Mouse (Mus musculus): ENCODE measurements at regions not wholly inside any gene's neighbourhood (a gene's known extent, or its start where the extent isn't known, plus 50 kb on each side); places are given as distances from the start of the nearest gene placed in this dataset.

- Histone ChIP-seq H3K9me3 (ENCODE audit: control insufficient read depth, insufficient read depth, low read depth, low read length) (no peaks in the 10 kb centered on the region), H3K9ac (ENCODE audit: insufficient read depth, low read depth, low read length, poor library complexity, severe bottlenecking) (no peak overlapping the region), H3K27ac (ENCODE audit: insufficient read depth, low read depth, low read length, poor library complexity, severe bottlenecking) (no peak overlapping the region), H3K36me3 (ENCODE audit: control insufficient read depth, insufficient read depth, low read length, poor library complexity, severe bottlenecking) (no peaks in the 10 kb centered on the region), H3K4me1 (ENCODE audit: control insufficient read depth in 2 of 2, insufficient read depth in 2 of 2, low read length in 2 of 2, poor library complexity in 1 of 2) (no peaks in the 10 kb centered on the region), H3K4me3 (ENCODE audit: insufficient read depth in 1 of 2, low read depth in 1 of 2, low read length in 2 of 2, poor library complexity in 1 of 2, severe bottlenecking in 1 of 2) (no peak overlapping the region)
- in situ Hi-C loops (cut with MboI; ENCODE audit: low sequenced_read_pairs in 2 of 2, unreplicated experiment in 2 of 2), result no loop called here
- TF ChIP-seq ZNF384 (IDR thresholded peaks at IDR 0.05; ENCODE audit: low read depth, low read length) (no peak), MAFK (IDR thresholded peaks at IDR 0.05; ENCODE audit: insufficient read depth, low read depth, low read length) (no peak), ZC3H11A (IDR thresholded peaks at IDR 0.05; ENCODE audit: borderline replicate concordance, low read depth, low read length) (no peak)
- DNase-seq (ENCODE audit: low read depth, low spot score), result no peak
These were observed 170.5 kb downstream of the Nr4a2 start for GRCm38 (mm10) chr2:56953337-56953736.

GRCm38 (mm10) chr2:56912531-56912930 is 211.3 kb downstream of the Nr4a2 start:
- Histone ChIP-seq H3K36me3 (ENCODE audit: control insufficient read depth, insufficient read depth, low read length, poor library complexity, severe bottlenecking) (no peaks in the 10 kb centered on the region), H3K4me1 (ENCODE audit: control insufficient read depth in 2 of 2, insufficient read depth in 2 of 2, low read length in 2 of 2, poor library complexity in 1 of 2) (no peaks in the 10 kb centered on the region), H3K4me3 (ENCODE audit: insufficient read depth in 1 of 2, low read depth in 1 of 2, low read length in 2 of 2, poor library complexity in 1 of 2, severe bottlenecking in 1 of 2) (no peak overlapping the region), H3K9me3 (ENCODE audit: control insufficient read depth, insufficient read depth, low read depth, low read length) (no peaks in the 10 kb centered on the region), H3K27ac (ENCODE audit: insufficient read depth, low read depth, low read length, poor library complexity, severe bottlenecking) (no peak overlapping the region), H3K9ac (ENCODE audit: insufficient read depth, low read depth, low read length, poor library complexity, severe bottlenecking) (no peak overlapping the region)
- in situ Hi-C loops (cut with MboI; ENCODE audit: low sequenced_read_pairs in 2 of 2, unreplicated experiment in 2 of 2), result no loop called here
- TF ChIP-seq MAFK (IDR thresholded peaks at IDR 0.05; ENCODE audit: insufficient read depth, low read depth, low read length), result no peak
- TF ChIP-seq ZC3H11A (IDR thresholded peaks at IDR 0.05; ENCODE audit: borderline replicate concordance, low read depth, low read length), result no peak
- no peak for TF ChIP-seq ZNF384 (IDR thresholded peaks at IDR 0.05; ENCODE audit: low read depth, low read length)
- TF ChIP-seq CHD2 (IDR thresholded peaks at IDR 0.05; ENCODE audit: low read depth, low read length), result no peak
- TF ChIP-seq HCFC1 (IDR thresholded peaks at IDR 0.05; ENCODE audit: borderline replicate concordance, insufficient read depth, low read length), result no peak
- DNase-seq (ENCODE audit: low read depth, low spot score), result no peak

GRCm38 (mm10) chr2:56909096-56909865 is 214.5 kb downstream of the Nr4a2 start:
- Histone ChIP-seq H3K9me3 (ENCODE audit: control insufficient read depth, insufficient read depth, low read depth, low read length) (no peaks in the 10 kb centered on the region), H3K4me1 (ENCODE audit: control insufficient read depth in 2 of 2, insufficient read depth in 2 of 2, low read length in 2 of 2, poor library complexity in 1 of 2) (no peaks in the 10 kb centered on the region), H3K27ac (ENCODE audit: insufficient read depth, low read depth, low read length, poor library complexity, severe bottlenecking) (no peak overlapping the region), H3K36me3 (ENCODE audit: control insufficient read depth, insufficient read depth, low read length, poor library complexity, severe bottlenecking) (no peaks in the 10 kb centered on the region), H3K9ac (ENCODE audit: insufficient read depth, low read depth, low read length, poor library complexity, severe bottlenecking) (no peak overlapping the region), H3K4me3 (ENCODE audit: insufficient read depth in 1 of 2, low read depth in 1 of 2, low read length in 2 of 2, poor library complexity in 1 of 2, severe bottlenecking in 1 of 2) (no peak overlapping the region)
- TF ChIP-seq CHD2 (IDR thresholded peaks at IDR 0.05; ENCODE audit: low read depth, low read length), result no peak
- no peak for TF ChIP-seq HCFC1 (IDR thresholded peaks at IDR 0.05; ENCODE audit: borderline replicate concordance, insufficient read depth, low read length)
- no peak for TF ChIP-seq ZC3H11A (IDR thresholded peaks at IDR 0.05; ENCODE audit: borderline replicate concordance, low read depth, low read length)
- TF ChIP-seq MAFK (IDR thresholded peaks at IDR 0.05; ENCODE audit: insufficient read depth, low read depth, low read length), result no peak
- TF ChIP-seq ZNF384 (IDR thresholded peaks at IDR 0.05; ENCODE audit: low read depth, low read length), result no peak
- in situ Hi-C loops (cut with MboI; ENCODE audit: low sequenced_read_pairs in 2 of 2, unreplicated experiment in 2 of 2), result no loop called here
- DNase-seq (ENCODE audit: low read depth, low spot score), result peak; percentile 33

GRCm38 (mm10) chr2:56885181-56885580 is 238.6 kb downstream of the Nr4a2 start:
- no peak overlapping the region for H3K4me3 ChIP-seq (ENCODE audit: insufficient read depth in 1 of 2, low read depth in 1 of 2, low read length in 2 of 2, poor library complexity in 1 of 2, severe bottlenecking in 1 of 2)
- DNase-seq (ENCODE audit: low read depth, low spot score), result no peak
- no peak for TF ChIP-seq ZNF384 (IDR thresholded peaks at IDR 0.05; ENCODE audit: low read depth, low read length)
- no peak for TF ChIP-seq HCFC1 (IDR thresholded peaks at IDR 0.05; ENCODE audit: borderline replicate concordance, insufficient read depth, low read length)
- no peak for TF ChIP-seq CHD2 (IDR thresholded peaks at IDR 0.05; ENCODE audit: low read depth, low read length)
- TF ChIP-seq ZC3H11A (IDR thresholded peaks at IDR 0.05; ENCODE audit: borderline replicate concordance, low read depth, low read length), result no peak
- no peak for TF ChIP-seq MAFK (IDR thresholded peaks at IDR 0.05; ENCODE audit: insufficient read depth, low read depth, low read length)
- no peaks in the 10 kb centered on the region for H3K9me3 ChIP-seq (ENCODE audit: control insufficient read depth, insufficient read depth, low read depth, low read length)
- H3K4me1 ChIP-seq (ENCODE audit: control insufficient read depth in 2 of 2, insufficient read depth in 2 of 2, low read length in 2 of 2, poor library complexity in 1 of 2), result no peaks in the 10 kb centered on the region
- H3K36me3 ChIP-seq (ENCODE audit: control insufficient read depth, insufficient read depth, low read length, poor library complexity, severe bottlenecking), result no peaks in the 10 kb centered on the region
- no peak overlapping the region for H3K27ac ChIP-seq (ENCODE audit: insufficient read depth, low read depth, low read length, poor library complexity, severe bottlenecking)
- H3K9ac ChIP-seq (ENCODE audit: insufficient read depth, low read depth, low read length, poor library complexity, severe bottlenecking), result no peak overlapping the region
- in situ Hi-C loops (cut with MboI; ENCODE audit: low sequenced_read_pairs in 2 of 2, unreplicated experiment in 2 of 2), result no loop called here
